Mouse (Mus musculus) liver, embryonic 13.5 days (tissue): ENCODE measurements around the gene Zmiz1. TPM values are rescaled to one million over a fixed set of nuclear protein-coding genes. Genes with fewer than 3 reads are reported as not detected.

ENCODE experiments used
- ATAC-seq: fragments of 200-750 bp; cut with Nextera tagmentation; 2 replicates; pipeline ENCODE4 v1.8.0; 2017; ENCODE audit warnings: low read depth, mild to moderate bottlenecking, moderate number of reproducible peaks, moderate library complexity
- DNase-seq: peaks from one replicate; pipeline ENCODE4 v3.0.0; 2022
- H3K27ac ChIP-seq: fragments of 300-500 bp; sonication (generic); 2 replicates; pipeline ENCODE4 v1.5.1; 2015; ENCODE audit warnings: moderate library complexity, mild to moderate bottlenecking, inconsistent platforms
- H3K27me3 ChIP-seq: fragments of 300-500 bp; sonication (generic); 2 replicates; pipeline ENCODE4 v1.6.1; 2015; ENCODE audit warnings: mild to moderate bottlenecking, inconsistent platforms
- H3K36me3 ChIP-seq: fragments of 300-500 bp; sonication (generic); 2 replicates; pipeline ENCODE4 v1.6.1; 2015; ENCODE audit warnings: mild to moderate bottlenecking, inconsistent platforms
- H3K4me1 ChIP-seq: fragments of 300-500 bp; sonication (generic); replicated peaks from 2 replicates; pipeline ENCODE4 v1.6.1; 2015; ENCODE audit warnings: inconsistent platforms
- H3K4me2 ChIP-seq: fragments of 300-500 bp; sonication (generic); 2 replicates; pipeline ENCODE4 v1.6.1; 2015; ENCODE audit warnings: inconsistent platforms, mild to moderate bottlenecking, moderate library complexity
- H3K4me3 ChIP-seq: fragments of 300-500 bp; sonication (generic); replicated peaks from 2 replicates; pipeline ENCODE4 v1.5.1; 2015; ENCODE audit warnings: mild to moderate bottlenecking, inconsistent platforms
- H3K9ac ChIP-seq: fragments of 300-500 bp; sonication (generic); 2 replicates; pipeline ENCODE4 v1.6.1; 2015; ENCODE audit warnings: mild to moderate bottlenecking, inconsistent platforms
- H3K9me3 ChIP-seq: fragments of 300-500 bp; sonication (generic); replicated peaks from 2 replicates; pipeline ENCODE4 v1.6.1; 2016; ENCODE audit warnings: inconsistent platforms
- WGBS: fragments of 180-500 bp; shearing (Covaris S2); methylation state at CpG from one replicate; pipeline ENCODE4 v1.1.7; 2015; ENCODE audit not compliant: insufficient replicate concordance; 5-methylcytosine and 5-hydroxymethylcytosine counted together
- polyA plus RNA-seq: library from polyadenylated mRNA; unstranded; fragments of >200 nt; fragmentation: Nextera tagmentation; extraction: Ambion mirVana; gene quantifications from 2 replicates; pipeline ENCODE4 v1.2.1, GENCODE M21; 2015

Zmiz1 gene
- polyA plus RNA-seq, 1 experiment from 2014 or later = 4.5 TPM

GRCm38 (mm10) chr14:25624659-25625058, 165.7 kb downstream of the Zmiz1 start:
- Histone ChIP-seq H3K27ac (no peak overlapping the region), H3K4me2 (no peak overlapping the region), H3K27me3 (no peaks in the 10 kb centered on the region), H3K9ac (no peak overlapping the region), H3K4me3 (no peak overlapping the region), H3K9me3 (no peaks in the 10 kb centered on the region), H3K36me3 (peaks cover 5% of the 10 kb centered on the region), H3K4me1 (peaks cover 10% of the 10 kb centered on the region; the same call in 1 of the 2 replicates)
- DNase-seq (no peak), ATAC-seq (no peak)
- 65% methylated on average over 6 of the region's 6 CpGs for WGBS

GRCm38 (mm10) chr14:25627599-25628255, 168.7 kb downstream of the Zmiz1 start:
- Histone ChIP-seq H3K9ac (no peak overlapping the region), H3K36me3 (peaks cover 5% of the 10 kb centered on the region), H3K27ac (no peak overlapping the region), H3K4me3 (no peak overlapping the region), H3K9me3 (no peaks in the 10 kb centered on the region), H3K4me1 (peaks cover 10% of the 10 kb centered on the region), H3K27me3 (no peaks in the 10 kb centered on the region), H3K4me2 (no peak overlapping the region)
- WGBS = 59% methylated on average over 3 of the region's 3 CpGs
- ATAC-seq (no peak), DNase-seq (no peak)

DNA sequence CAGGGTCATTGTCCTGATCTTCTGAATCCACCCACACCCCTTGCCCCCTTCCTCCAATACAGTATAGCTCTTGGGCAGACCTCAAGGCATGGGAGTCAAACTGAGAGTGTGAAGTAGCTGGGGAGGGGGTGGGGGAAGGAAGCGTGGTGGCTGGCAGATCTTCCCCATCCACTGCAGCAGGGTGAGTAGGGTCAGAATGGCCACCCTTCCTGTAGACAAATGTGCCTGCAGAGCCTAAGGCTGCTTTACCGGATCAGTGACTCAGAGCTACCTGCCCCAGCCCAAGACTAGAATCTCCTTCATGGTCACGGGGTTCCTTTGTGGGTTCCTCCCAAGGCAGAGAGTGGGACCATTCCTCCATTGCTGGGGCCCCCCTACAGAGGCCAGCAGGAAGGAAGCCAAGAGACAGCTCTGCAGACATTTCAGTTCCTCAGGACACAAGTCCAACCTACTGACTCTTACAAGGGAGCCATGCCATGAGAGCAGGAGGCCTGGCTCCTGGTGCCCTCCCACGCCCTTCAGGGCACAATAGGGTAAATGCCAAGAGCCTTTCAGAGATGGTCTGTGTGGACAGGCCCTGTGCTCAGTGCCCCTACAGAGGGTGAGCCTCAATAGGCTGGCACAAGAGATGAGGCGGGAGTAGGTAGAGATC, 169.6 kb downstream of the Zmiz1 start:
- peaks cover 5% of the 10 kb centered on the region for H3K36me3 ChIP-seq
- no peak overlapping the region for H3K4me3 ChIP-seq
- no peak overlapping the region for H3K9ac ChIP-seq
- DNase-seq (no peak), ATAC-seq (no peak)
- H3K4me2 ChIP-seq = no peak overlapping the region
- peaks cover 17% of the 10 kb centered on the region for H3K4me1 ChIP-seq
- no peak overlapping the region for H3K27ac ChIP-seq
- no peaks in the 10 kb centered on the region for H3K27me3 ChIP-seq
- 46% methylated on average over 5 of the region's 5 CpGs for WGBS
- no peaks in the 10 kb centered on the region for H3K9me3 ChIP-seq

DNA sequence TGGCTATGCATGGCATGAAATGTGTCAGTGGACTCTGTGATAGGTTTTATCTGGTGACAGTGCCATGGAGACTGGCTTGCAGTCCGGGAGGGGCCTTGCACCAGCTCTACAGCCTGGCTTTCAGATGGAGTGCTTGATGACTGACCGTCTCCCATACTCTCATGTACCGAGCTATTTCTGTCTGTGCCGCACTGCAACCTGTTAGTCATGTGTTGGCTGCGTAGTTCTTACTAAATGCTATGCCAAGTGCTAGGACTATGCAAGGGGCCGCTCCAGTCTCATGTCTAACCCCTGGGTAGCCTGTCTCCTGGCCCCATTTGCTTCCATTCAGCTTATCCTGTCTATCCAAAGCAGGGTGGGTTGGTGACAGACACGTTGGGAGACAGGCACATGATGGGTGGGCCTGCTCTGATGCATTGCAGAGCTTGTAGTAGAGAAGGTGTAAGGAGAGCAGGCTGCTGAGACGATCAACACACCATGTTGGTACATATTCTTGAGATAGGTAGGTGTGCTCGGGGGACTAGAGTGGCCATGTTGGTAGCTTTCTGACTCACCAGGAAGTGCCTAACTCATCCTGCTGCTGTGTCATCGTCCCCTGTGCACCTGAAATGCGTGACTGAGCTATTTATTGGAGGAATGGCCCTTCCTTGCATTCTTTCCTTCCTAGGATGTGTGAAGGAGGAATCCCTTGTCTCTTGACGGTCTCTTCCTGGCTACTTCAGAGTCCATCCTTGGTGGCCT, 171.1 kb downstream of the Zmiz1 start:
- H3K27me3 ChIP-seq = no peaks in the 10 kb centered on the region
- H3K27ac ChIP-seq = no peak overlapping the region
- 77% methylated on average over 12 of the region's 12 CpGs for WGBS
- ATAC-seq = no peak
- H3K9me3 ChIP-seq = no peaks in the 10 kb centered on the region
- H3K4me3 ChIP-seq = no peak overlapping the region
- H3K4me1 ChIP-seq = peaks cover 30% of the 10 kb centered on the region
- no peak overlapping the region for H3K9ac ChIP-seq
- no peak for DNase-seq
- no peaks in the 10 kb centered on the region for H3K36me3 ChIP-seq
- H3K4me2 ChIP-seq = no peak overlapping the region

GRCm38 (mm10) chr14:25630647-25631409, 171.8 kb downstream of the Zmiz1 start:
- DNase-seq (no peak), ATAC-seq (no peak)
- Histone ChIP-seq H3K4me1 (peaks cover 36% of the 10 kb centered on the region), H3K9me3 (no peaks in the 10 kb centered on the region), H3K27ac (no peak overlapping the region), H3K36me3 (peaks cover 3% of the 10 kb centered on the region), H3K4me3 (no peak overlapping the region), H3K9ac (no peak overlapping the region), H3K27me3 (no peaks in the 10 kb centered on the region), H3K4me2 (no peak overlapping the region)
- WGBS = 74% methylated on average over 7 of the region's 7 CpGs

- Histone ChIP-seq H3K4me2 (no peak overlapping the region), H3K4me3 (no peak overlapping the region), H3K4me1 (peaks cover 43% of the 10 kb centered on the region), H3K9me3 (no peaks in the 10 kb centered on the region), H3K27ac (no peak overlapping the region), H3K36me3 (peaks cover 10% of the 10 kb centered on the region), H3K9ac (no peak overlapping the region), H3K27me3 (no peaks in the 10 kb centered on the region)
- ATAC-seq (no peak), DNase-seq (no peak)
- WGBS = 66% methylated on average over 6 of the region's 6 CpGs
Observed at GRCm38 (mm10) chr14:25631481-25631880, 172.5 kb downstream of the Zmiz1 start.

DNA sequence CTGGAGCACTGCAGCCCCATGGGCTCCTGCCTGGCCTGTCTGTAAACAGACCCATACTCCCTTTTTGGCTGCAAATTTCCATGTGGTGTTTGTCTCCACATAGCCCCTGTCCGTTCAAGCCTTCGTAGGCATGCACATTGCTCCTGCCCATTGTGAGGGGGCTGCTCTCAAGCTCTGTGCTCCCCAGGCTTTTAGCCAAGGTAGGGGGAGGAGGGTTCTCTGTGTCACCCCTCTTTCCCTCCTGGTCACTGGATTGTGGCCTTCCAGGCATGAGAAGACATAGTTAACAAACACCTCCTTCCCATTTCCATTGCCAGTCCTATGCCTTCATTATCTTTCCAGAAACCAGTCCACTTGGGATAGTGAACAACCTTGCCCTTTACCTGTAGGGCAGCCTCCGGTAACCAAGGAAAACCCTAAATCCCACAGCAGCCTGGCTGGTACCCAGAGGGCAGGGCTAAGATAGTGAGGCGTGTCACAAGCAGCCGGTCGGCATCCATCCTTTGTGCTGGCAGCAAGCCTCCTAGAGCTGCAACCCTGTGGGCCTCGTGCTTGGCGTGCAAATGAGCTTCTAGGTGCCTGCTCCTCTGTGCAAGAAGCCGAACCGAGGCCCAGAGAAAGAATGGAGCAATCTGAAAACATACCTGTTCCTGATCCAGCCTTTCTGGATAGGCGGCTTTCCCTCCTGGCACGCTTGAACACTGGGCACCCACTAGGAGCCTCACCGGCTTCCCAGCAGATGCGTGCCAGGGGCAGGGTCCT, 174.7 kb downstream of the Zmiz1 start:
- Histone ChIP-seq H3K4me2 (peak overlapping the region; percentile 3; the same call in 1 of the 2 replicates), H3K9ac (no peak overlapping the region), H3K4me1 (peaks cover 39% of the 10 kb centered on the region), H3K4me3 (no peak overlapping the region), H3K27me3 (no peaks in the 10 kb centered on the region), H3K9me3 (no peaks in the 10 kb centered on the region), H3K36me3 (peaks cover 23% of the 10 kb centered on the region), H3K27ac (0 out of 2 replicates have a peak overlapping the region, but pooled peaks have one; percentile 18)
- DNase-seq (no peak), ATAC-seq (no peak)
- WGBS = 67% methylated on average over 14 of the region's 14 CpGs

DNA sequence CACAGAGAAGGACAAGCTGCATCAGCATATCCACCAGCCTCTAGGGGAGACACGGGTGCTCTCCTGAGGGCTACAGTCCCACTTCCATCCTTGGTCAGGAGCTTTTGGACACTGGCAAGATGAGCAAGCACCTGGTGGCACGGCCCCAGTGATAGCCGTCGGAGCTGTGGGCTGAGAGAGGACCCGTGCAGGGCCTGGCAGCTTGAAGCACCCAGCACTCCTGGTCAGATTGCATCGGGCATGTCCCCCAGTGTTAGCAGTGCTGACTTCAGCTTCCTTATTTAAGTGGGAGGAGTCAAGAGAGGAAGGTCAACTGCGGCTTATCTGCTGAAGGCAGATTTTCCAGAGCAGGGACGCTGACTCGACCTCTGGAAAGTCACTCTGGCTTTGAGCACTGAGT, 175.3 kb downstream of the Zmiz1 start:
- no peaks in the 10 kb centered on the region for H3K9me3 ChIP-seq
- no peaks in the 10 kb centered on the region for H3K27me3 ChIP-seq
- H3K9ac ChIP-seq = no peak overlapping the region
- WGBS = 5% methylated on average over 9 of the region's 9 CpGs
- H3K27ac ChIP-seq = 0 out of 2 replicates have a peak overlapping the region, but pooled peaks have one; percentile 18
- ATAC-seq (peak; percentile 55), DNase-seq (peak; percentile 48)
- H3K4me2 ChIP-seq = peak overlapping the region; percentile 3; the same call in 1 of the 2 replicates
- H3K4me3 ChIP-seq = no peak overlapping the region
- H3K4me1 ChIP-seq = peaks cover 44% of the 10 kb centered on the region
- H3K36me3 ChIP-seq = peaks cover 23% of the 10 kb centered on the region

- H3K4me1 ChIP-seq = peaks cover 58% of the 10 kb centered on the region
- H3K27ac ChIP-seq = no peak overlapping the region
- DNase-seq = no peak
- H3K27me3 ChIP-seq = no peaks in the 10 kb centered on the region
- H3K9me3 ChIP-seq = no peaks in the 10 kb centered on the region
- peaks cover 23% of the 10 kb centered on the region for H3K36me3 ChIP-seq
- H3K4me3 ChIP-seq = no peak overlapping the region
- H3K9ac ChIP-seq = no peak overlapping the region
- no peak overlapping the region for H3K4me2 ChIP-seq
- 80% methylated on average over 12 of the region's 12 CpGs for WGBS
- no peak for ATAC-seq
Observed at GRCm38 (mm10) chr14:25635746-25636145, 176.8 kb downstream of the Zmiz1 start.

- Histone ChIP-seq H3K9ac (no peak overlapping the region), H3K4me2 (no peak overlapping the region), H3K27me3 (no peaks in the 10 kb centered on the region), H3K36me3 (peaks cover 23% of the 10 kb centered on the region), H3K4me1 (peaks cover 59% of the 10 kb centered on the region), H3K27ac (no peak overlapping the region), H3K4me3 (no peak overlapping the region), H3K9me3 (no peaks in the 10 kb centered on the region)
- no peak for DNase-seq
- WGBS = 73% methylated on average over 7 of the region's 7 CpGs
- ATAC-seq = no peak
Observed at GRCm38 (mm10) chr14:25636297-25636696, 177.3 kb downstream of the Zmiz1 start.
